Mouse (Mus musculus): ENCODE results near the gene Akap1.

Gene Akap1

GRCm38 (mm10) chr11:88878011-88878410, 13.6 kb upstream of the Akap1 start:
- CTCF ChIA-PET: no interaction called here

GRCm38 (mm10) chr11:88873667-88874030, 9.3 kb upstream of the Akap1 start:
- CTCF ChIA-PET: interaction anchor here (0.5 kb wide), 1 partner anchor 50 kb away, joined by 7 read pairs; no protein-coding TSS in a partner anchor

DNA sequence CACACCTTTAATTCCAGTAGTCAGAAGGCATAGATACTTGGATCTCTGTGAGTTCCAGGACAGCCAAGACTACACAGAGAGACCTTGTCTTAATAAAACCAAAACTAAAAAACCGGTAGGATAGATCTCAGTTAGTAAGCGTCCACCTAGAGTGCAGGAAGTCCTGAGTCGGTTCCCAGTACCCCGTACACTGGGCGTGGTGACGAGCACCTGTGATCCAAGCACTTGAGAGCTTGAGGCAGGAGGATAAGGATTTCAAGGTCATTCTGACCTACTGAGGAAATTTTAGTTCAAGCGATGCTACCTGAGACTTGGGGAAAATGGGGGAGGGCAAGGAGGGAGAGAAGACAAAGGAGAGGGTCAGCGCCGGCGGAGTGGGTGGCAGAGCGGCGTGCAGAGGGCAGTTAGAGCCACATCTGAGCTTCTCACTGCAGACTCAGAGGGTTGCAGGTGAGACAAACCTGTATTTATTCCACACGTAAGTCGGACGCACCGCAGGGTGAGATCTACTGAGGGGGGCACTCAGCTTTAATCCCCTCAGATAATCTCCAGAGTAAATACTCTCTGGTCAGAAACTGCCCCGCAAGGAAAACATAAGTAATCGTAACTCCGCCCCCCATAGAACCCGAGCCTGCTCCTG, 8.8 kb upstream of the Akap1 start:
- CTCF ChIA-PET: interaction anchor here (0.5 kb wide), 1 partner anchor 49 kb away, joined by 7 read pairs; no protein-coding TSS in a partner anchor

DNA sequence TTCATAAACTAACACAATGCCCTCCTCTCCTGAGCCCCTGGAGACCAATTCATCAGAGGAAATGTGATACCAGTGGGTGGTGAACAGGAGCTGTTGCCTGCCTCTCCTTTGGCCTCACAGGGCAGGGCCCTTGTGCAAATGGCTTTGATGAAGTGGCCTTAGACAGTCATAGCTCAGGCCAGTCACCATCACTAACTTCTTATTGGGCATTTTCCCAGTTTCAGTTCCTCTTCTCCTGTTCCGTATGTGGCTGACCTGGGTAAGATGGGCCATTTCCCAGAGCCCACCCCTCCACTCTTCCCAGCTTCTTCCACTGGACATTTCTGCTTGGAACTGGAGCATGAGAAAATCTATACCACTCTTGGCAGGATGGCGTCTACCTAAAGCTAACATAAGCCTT, 5.1 kb upstream of the Akap1 start:
- CTCF ChIA-PET: no interaction called here

DNA sequence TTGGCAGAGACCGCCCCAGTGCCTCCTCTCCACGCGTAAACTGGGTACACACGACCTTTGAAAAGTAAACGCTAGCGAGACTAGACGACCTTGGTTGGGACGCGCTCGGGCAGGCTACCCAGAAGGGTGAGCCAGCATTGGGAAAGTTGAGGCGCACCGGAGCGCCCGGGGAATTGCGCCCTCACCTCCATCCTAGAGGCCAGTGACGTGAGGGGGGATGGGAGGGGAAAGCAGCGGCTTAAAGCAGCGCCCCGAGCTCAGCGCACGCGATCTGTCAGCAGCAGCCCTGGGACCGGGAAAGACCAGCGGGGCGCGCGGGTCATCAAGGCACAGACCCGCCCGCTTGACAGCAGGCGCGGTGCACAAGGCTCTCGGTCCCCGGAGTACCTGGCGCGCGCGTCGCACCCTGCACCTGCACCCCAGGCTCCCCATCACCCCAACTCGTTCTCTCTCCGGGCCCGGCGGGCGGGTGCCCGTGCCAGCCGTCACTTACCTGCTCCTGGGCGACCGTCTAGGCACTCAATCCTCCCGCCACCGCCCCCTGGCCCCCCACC, 405 bp downstream of the Akap1 start:
- CTCF ChIA-PET: interaction anchor here (1.2 kb wide), 1 partner anchor 42 kb away, joined by 3 read pairs; no protein-coding TSS in a partner anchor

DNA sequence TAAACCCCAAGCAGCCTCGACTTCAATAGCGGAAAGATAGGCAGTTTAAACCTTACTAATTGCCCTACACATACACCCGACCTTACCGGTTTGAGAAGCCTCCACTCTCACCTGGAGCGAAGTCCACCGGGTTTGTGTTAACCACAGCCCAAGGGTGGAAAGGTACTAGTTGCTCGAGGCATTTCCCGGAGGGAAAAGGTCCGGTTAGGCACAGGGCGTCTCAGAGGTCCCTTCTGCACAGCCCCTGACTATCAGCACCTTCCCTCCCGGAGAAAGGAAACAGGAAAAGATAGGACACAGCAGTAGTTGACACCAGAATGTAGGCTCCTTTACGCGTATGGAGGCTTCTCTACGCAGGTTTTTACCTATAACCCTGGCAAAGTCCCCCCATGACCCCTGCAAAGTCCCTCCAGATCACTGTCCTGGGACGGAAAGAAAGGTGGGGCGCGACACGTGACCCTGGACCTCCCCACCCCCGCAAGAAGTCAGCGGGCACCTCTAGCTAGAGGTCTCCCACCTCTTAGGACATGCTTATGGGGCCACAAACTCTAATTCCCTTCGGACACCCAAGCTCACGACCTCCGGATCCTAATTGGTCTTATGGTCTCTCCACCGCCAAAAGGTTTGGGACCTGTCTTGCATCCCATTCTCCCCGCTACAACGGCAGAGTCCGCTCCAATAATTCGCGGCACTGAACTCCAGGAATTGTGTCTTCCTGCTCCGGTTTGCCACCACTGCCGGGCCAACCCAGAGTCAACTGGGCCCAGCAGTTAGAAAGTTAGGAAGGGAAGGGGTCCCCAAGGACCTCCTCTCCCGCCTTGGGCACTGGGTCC, 1.1 kb downstream of the Akap1 start:
- CTCF ChIA-PET: interaction anchor here (1.2 kb wide), 1 partner anchor 42 kb away, joined by 3 read pairs; no protein-coding TSS in a partner anchor

DNA sequence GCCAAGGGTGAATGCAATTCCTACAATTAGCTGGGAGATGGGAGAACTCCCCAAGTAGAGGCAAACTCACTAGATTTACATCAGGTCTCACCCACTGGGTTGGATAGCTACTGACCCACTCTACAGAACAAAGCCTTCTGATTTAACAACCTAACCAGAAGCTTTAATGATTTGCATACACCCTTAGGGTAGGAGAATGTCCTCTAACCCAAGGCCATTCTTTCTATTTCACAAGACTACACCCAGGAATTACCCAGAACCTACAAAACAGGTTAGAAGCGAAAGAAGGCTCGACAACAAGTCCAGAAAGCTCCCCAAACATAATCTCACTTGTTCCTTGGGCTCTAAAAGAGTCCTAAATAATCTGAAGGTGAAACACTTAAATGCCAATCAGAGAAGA, 2.0 kb downstream of the Akap1 start:
- CTCF ChIA-PET: no interaction called here

- CTCF ChIA-PET: no interaction called here
Measured at GRCm38 (mm10) chr11:88861060-88861459, 3.3 kb downstream of the Akap1 start.

DNA sequence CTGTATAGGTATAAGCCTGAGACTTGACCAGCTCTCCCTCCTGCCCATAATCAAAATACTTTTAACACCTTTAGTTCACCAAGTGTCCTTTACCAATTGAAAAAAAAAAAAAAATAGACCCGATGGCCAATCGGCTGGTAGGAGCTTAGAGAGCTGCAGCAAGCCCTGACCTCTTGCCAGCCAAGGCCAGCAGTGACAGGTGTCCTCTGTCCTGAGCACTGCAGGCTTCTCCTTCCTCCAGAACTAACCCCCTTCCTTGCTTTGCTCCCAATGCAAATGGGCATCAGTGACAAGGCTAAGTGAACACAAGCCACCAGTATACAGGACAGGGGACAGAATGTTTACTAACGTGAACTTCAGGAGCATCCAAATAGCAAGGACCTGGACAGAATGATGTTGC, 3.7 kb downstream of the Akap1 start:
- CTCF ChIA-PET: no interaction called here

DNA sequence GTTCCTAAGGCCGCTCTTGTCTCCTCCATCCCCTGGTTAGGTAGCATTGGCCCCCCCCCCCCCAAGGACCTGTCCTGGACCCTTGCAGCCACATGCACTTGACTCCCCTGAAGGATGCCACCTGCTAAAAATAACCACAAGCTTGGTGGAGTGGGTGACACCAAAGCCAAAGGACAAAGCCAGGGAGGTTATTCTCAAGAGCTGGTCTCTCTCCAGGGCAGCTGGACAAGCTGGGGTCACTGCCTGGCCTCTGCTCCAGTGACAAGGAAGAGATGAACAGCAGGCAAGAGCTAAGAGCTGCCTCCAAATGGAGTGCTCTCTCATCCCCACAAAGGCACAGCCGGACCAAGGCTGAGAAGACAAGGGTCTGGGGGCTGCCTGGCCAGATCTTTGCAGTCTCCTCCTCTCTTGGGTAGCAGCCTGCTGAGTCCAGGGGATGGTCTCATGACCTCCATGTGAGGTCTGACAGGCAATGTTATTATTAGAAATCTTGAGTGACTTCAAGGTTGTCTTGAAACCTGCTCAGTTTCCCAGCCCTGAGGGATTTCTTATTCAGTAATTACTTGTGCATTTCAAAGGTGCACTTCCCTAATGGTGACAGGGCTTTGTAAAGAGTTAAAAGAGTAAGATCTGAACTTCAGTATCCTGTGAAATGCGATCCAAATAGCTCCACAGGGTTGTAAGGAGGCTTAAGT, 6.9 kb downstream of the Akap1 start:
- CTCF ChIA-PET: interaction anchor here (0.6 kb wide), 1 partner anchor 11 kb away, joined by 6 read pairs; no protein-coding TSS in a partner anchor

DNA sequence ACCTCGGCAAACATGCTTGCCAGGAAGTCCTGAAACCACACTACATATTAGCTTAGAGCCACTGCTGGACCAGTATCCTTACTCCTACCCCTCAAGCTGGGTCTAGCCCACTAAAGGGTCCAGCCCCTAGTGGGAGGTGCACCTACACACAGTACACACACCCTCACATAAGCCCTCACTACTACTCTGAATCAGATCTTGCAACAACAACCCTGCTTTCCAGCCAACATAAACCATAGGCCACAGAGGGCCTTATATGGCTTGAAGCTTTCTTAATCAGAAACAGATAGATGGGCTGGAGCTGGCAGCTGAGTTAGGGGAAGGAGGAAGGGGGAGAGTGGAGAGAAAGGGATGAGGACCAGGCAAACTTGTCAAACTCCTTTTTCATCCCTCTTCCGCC, 8.0 kb downstream of the Akap1 start:
- CTCF ChIA-PET: no interaction called here

- CTCF ChIA-PET: no interaction called here
Measured at GRCm38 (mm10) chr11:88855795-88856194, 8.6 kb downstream of the Akap1 start.

- CTCF ChIA-PET: no interaction called here
Measured at GRCm38 (mm10) chr11:88853588-88853987, 10.8 kb downstream of the Akap1 start.

GRCm38 (mm10) chr11:88852806-88853205, 11.6 kb downstream of the Akap1 start:
- CTCF ChIA-PET: interaction anchor here (0.7 kb wide), 1 partner anchor 1400 kb away, joined by 5 read pairs; no protein-coding TSS in a partner anchor

- CTCF ChIA-PET: no interaction called here
Measured at GRCm38 (mm10) chr11:88851049-88851825, 13.1 kb downstream of the Akap1 start.

GRCm38 (mm10) chr11:88849732-88850131, 14.7 kb downstream of the Akap1 start:
- CTCF ChIA-PET: no interaction called here

DNA sequence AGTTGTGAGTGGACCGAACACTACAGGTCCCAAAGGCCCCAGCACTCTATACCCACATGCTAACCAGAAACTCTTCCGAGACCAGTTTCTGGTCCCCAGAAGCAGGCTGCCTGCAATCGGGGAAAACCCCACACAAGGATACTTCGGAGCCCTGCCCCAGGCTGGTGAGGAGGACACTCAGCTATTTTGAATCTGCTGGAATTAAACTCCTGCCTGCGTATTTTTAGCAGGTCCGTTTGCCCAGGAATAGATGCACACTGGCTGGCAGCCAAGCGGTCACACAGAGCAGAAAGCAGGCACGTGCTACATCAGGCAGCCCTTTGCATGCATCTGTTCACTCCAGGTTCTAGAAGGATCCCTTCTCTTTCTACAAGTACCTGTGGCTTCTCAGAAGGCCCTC, 15.1 kb downstream of the Akap1 start:
- CTCF ChIA-PET: no interaction called here

DNA sequence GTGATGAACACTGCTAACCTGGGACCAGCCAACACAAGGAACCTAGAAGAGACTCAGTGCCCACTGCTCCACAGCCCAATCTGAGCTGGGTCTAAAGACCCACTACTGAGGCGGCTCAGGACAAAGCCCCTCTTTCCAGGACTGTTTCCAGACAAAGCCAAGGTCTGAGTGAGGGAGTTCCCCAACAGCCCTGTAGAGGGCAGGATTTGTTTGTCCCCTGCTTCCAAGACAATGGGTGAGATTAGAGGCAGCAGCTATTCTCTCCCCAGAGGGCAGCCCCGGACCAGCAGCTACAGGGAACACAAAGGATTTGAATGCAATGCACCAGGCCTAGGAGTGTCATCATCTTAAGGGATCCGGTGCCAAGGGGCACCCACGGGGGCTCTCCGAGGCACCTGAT, 15.8 kb downstream of the Akap1 start:
- CTCF ChIA-PET: no interaction called here

DNA sequence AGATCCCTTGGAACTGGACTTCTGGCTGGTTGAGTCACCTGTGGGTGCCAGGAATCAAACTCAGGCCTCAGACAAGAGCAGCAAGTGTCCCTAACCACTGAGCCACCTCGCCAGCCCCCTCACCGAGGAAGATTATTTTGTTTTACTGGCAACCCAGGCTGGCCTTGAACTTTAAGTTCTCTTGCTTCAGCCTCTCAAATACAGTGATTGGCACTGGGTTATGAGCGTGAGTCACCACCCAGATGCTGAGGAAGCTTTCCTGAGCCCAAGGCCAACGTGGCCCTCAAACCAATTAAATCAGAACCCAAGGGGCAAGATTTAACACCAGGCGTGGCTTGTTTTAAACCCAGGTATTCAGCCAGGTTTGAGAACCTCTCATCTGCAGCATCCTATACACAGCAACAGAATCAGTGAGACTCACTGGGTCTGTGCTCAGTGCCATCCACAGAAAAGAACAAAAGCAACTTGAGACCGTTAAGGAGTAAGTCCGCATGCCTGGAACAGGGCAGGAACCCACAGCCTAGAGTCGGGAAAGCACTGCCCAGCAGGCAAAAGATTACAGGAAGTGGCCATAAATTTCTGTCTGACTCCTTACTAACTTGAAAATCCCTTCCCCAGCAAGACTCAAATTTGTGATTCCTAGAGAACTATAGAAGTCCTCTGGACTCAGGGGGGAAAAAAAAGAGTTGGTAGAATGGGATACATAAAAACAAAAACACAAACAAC, 16.9 kb downstream of the Akap1 start:
- CTCF ChIA-PET: no interaction called here

GRCm38 (mm10) chr11:88844384-88844783, 20.0 kb downstream of the Akap1 start:
- CTCF ChIA-PET: no interaction called here

DNA sequence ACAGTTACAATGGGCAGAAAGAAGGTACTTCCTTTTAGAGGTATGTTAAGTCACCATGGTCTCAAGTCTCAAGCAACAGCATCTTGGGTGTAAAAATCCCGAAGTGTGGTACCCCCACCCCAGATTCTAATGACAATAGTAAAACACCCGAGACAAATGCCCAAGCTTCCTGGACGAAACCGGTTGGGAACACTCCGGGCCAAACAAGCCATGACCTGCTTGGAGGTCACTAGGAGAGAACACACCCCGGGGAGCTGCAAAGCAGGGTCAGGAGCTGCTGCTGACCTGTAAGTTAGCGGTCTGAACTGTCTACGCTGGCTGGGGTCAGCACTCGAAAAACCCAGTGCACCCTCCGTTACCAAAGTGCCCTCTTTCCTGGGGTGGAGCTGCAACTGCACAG, 21.1 kb downstream of the Akap1 start:
- CTCF ChIA-PET: no interaction called here
